Mouse (Mus musculus): ENCODE measurements around the gene Card9.
A peak's percentile ranks its signal among the peaks of the same experiment; 100 is the strongest.
"Not testable (repeated sequence)": the region's sequence is repeated elsewhere in the genome, so short reads cannot be mapped to it uniquely, and the experiment has no call there.

Gene Card9

GRCm38 (mm10) chr2:26360772-26361171 is at the start of gene Card9:
TSS of gene Card9 (minus strand) at chr2:26360918.
- DNase-seq = no peak

- no peak for DNase-seq
These were observed 49.4 kb upstream of the Card9 start for GRCm38 (mm10) chr2:26410091-26410490.

- DNase-seq = no peak
These were observed 48.6 kb upstream of the Card9 start for GRCm38 (mm10) chr2:26409362-26409761.

GRCm38 (mm10) chr2:26408515-26409356 is 48.0 kb upstream of the Card9 start, which contains the start of gene Inpp5e:
TSS of gene Inpp5e (minus strand) at chr2:26409203.
- peak; percentile 99 for DNase-seq

- DNase-seq = no peak
These were observed 42.6 kb upstream of the Card9 start for GRCm38 (mm10) chr2:26403306-26403705.

- DNase-seq = no peak
These were observed 41.5 kb upstream of the Card9 start for GRCm38 (mm10) chr2:26402265-26402664.

- DNase-seq = no peak
These were observed 40.3 kb upstream of the Card9 start for GRCm38 (mm10) chr2:26401023-26401422.

- no peak for DNase-seq
These were observed 39.6 kb upstream of the Card9 start for GRCm38 (mm10) chr2:26400296-26400695.

- DNase-seq = no peak
These were observed 38.9 kb upstream of the Card9 start for GRCm38 (mm10) chr2:26399647-26400046.

GRCm38 (mm10) chr2:26398978-26399377 is 38.3 kb upstream of the Card9 start:
- DNase-seq = no peak

- DNase-seq = no peak
These were observed 30.9 kb upstream of the Card9 start for GRCm38 (mm10) chr2:26391617-26392016.

- no peak for DNase-seq
These were observed 30.2 kb upstream of the Card9 start for GRCm38 (mm10) chr2:26390954-26391353.

GRCm38 (mm10) chr2:26389154-26389690 is 28.5 kb upstream of the Card9 start, which contains the start of the genes Entr1 and Pmpca:
TSS of gene Entr1 (minus strand) at chr2:26389316.
TSS of gene Pmpca (plus strand) at chr2:26389339.
- peak; percentile 87 for DNase-seq

GRCm38 (mm10) chr2:26388682-26389153 is 28.0 kb upstream of the Card9 start:
- DNase-seq = no peak

GRCm38 (mm10) chr2:26387713-26388112 is 27.0 kb upstream of the Card9 start:
- no peak for DNase-seq

GRCm38 (mm10) chr2:26380871-26381270 is 20.2 kb upstream of the Card9 start:
- not testable (repeated sequence) for DNase-seq

- peak; percentile 82 for DNase-seq
These were observed 19.5 kb upstream of the Card9 start, which contains the start of gene Snapc4 for GRCm38 (mm10) chr2:26380131-26380771. TSS of gene Snapc4 (minus strand) at chr2:26380653.

GRCm38 (mm10) chr2:26372396-26372795 is 11.7 kb upstream of the Card9 start:
- no peak for DNase-seq

GRCm38 (mm10) chr2:26368572-26368971 is 7.9 kb upstream of the Card9 start:
- DNase-seq = no peak

GRCm38 (mm10) chr2:26367911-26368310 is 7.2 kb upstream of the Card9 start:
- no peak for DNase-seq

- peak; percentile 83 for DNase-seq
These were observed 4.2 kb upstream of the Card9 start for GRCm38 (mm10) chr2:26364738-26365465.

GRCm38 (mm10) chr2:26363481-26363880 is 2.8 kb upstream of the Card9 start:
- no peak for DNase-seq

GRCm38 (mm10) chr2:26362991-26363390 is 2.3 kb upstream of the Card9 start:
- DNase-seq = no peak

Data from lung, postnatal 14 days (tissue).